8 mouse cellular contexts compared by ENCODE assay signal in the genomic region with DNA sequence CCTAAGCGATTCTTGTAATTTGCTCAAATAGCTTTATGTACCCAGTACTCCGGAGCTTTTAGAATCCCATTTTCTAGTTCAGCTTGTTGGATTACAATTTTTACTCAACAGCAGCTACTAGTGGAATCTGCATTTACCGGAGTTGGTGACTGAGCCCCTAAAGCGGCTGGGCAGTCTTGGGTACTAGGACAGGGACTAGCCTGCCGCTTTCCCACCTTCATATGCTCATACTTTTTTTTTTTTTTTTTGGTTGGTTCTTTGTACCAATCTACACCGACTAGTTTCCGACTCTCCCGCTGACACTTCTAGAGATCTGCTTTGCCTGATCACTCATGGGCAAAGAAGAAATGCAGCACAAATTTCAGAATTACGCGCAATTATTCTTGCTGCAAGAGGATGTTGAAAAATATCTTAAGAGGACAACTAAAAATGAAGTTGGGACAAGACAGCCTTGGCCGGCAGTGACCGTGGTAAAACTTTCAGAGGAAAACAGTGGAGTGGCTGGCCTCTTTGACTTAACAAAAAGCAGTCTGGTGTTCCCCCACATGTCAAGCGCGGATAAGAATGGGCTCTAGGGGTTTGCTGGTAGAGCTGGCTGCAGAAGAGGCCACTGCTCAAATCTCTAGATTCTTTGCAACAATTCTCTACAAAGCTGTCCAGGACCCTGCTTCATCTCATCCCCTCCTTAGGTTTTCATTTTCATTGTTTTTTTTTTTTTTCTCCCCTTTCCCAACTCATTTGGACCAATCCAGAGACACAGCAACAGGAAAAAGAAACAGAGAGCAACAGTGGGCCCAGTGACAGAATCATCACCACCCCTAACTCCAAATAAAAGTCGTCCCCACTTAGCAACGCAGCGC. TPM values are rescaled to one million over a fixed set of nuclear protein-coding genes. Genes with fewer than 3 reads are reported as not detected.
DNase-seq lines count a peak whose midpoint lies in the region; ATAC-seq lines count a peak whose summit lies in the region.

No protein-coding gene starts in this region.

- 25% methylated on average over 17 of the region's 17 CpGs for WGBS in kidney, embryonic 16.5 days
- 31% methylated on average over 17 of the region's 17 CpGs for WGBS in embryonic facial prominence, embryonic 14.5 days
- 12% methylated on average over 17 of the region's 17 CpGs for WGBS in hindbrain, embryonic 10.5 days

- H3K4me1 ChIP-seq in kidney, embryonic 16.5 days (ENCODE audit: insufficient read depth, low read length): peaks cover 43% of the 10 kb centered on the region
- H3K4me1 ChIP-seq in embryonic facial prominence, embryonic 14.5 days (ENCODE audit: control insufficient read depth, insufficient read depth, low read length): peaks cover 13% of the 10 kb centered on the region
- H3K4me1 ChIP-seq in hindbrain, embryonic 10.5 days (replicated peaks): peaks cover 77% of the 10 kb centered on the region

- intact Hi-C loops in left cerebral cortex, postnatal 14 days (cut with DNase I): loop anchor here (10.0 kb wide), 1 partner anchor 1735 kb away; no protein-coding TSS in a partner anchor

- H3K4me2 ChIP-seq in kidney, embryonic 16.5 days (replicated peaks; ENCODE audit: low read depth, low read length): peak overlapping the region; percentile 85
- peak overlapping the region; percentile 90 for H3K4me2 ChIP-seq in embryonic facial prominence, embryonic 14.5 days (ENCODE audit: low read depth, low read length)

- peak overlapping the region; percentile 44 for H3K4me3 ChIP-seq in kidney, embryonic 16.5 days (ENCODE audit: low read length)
- peak overlapping the region; percentile 29 for H3K4me3 ChIP-seq in embryonic facial prominence, embryonic 14.5 days (ENCODE audit: low read depth, low read length)
- H3K4me3 ChIP-seq in hindbrain, embryonic 10.5 days: peak overlapping the region; percentile 82

- H3K9ac ChIP-seq in kidney, embryonic 16.5 days (replicated peaks; ENCODE audit: low read length): peak overlapping the region; percentile 69
- H3K9ac ChIP-seq in embryonic facial prominence, embryonic 14.5 days (ENCODE audit: low read depth, low read length): peak overlapping the region; percentile 98

- peaks cover 3% of the 10 kb centered on the region; the same call in 1 of the 2 replicates for H3K36me3 ChIP-seq in kidney, embryonic 16.5 days (ENCODE audit: insufficient read depth, low read length)
- peaks cover 31% of the 10 kb centered on the region for H3K36me3 ChIP-seq in embryonic facial prominence, embryonic 14.5 days (ENCODE audit: control insufficient read depth, insufficient read depth, low read length)
- H3K36me3 ChIP-seq in hindbrain, embryonic 10.5 days: peaks cover 56% of the 10 kb centered on the region

- DNase-seq in kidney, postnatal 14 days: no peak
- no peak for DNase-seq in embryonic facial prominence, embryonic 14.5 days (ENCODE audit: low spot score)
- DNase-seq in hindbrain, embryonic 10.5 days (ENCODE audit: low spot score): no peak
- peak; percentile 42 for DNase-seq in neural tube, embryonic 10.5 days (ENCODE audit: extremely low spot score, low spot score)
- no peak for DNase-seq in spleen, postnatal 14 days (ENCODE audit: low spot score in 2 of 2)
- no peak for DNase-seq in left cerebral cortex, postnatal 14 days (ENCODE audit: low spot score in 2 of 2)
- no peak for DNase-seq in urinary bladder, postnatal 36 days (ENCODE audit: low spot score in 2 of 2)

- no peaks in the 10 kb centered on the region for H3K9me3 ChIP-seq in kidney, embryonic 16.5 days (ENCODE audit: low read length)
- no peaks in the 10 kb centered on the region for H3K9me3 ChIP-seq in embryonic facial prominence, embryonic 14.5 days (ENCODE audit: control insufficient read depth, low read length)
- H3K9me3 ChIP-seq in hindbrain, embryonic 10.5 days: no peaks in the 10 kb centered on the region

- peaks cover 25% of the 10 kb centered on the region for H3K27me3 ChIP-seq in kidney, embryonic 16.5 days (ENCODE audit: insufficient read depth, low read length)
- H3K27me3 ChIP-seq in embryonic facial prominence, embryonic 14.5 days (replicated peaks; ENCODE audit: control insufficient read depth, insufficient read depth, low read length): peaks cover 44% of the 10 kb centered on the region
- peaks cover 52% of the 10 kb centered on the region for H3K27me3 ChIP-seq in hindbrain, embryonic 10.5 days (ENCODE audit: insufficient read depth, poor library complexity, severe bottlenecking)

- peak overlapping the region; percentile 80 for H3K27ac ChIP-seq in kidney, embryonic 16.5 days (ENCODE audit: low read length)
- peak overlapping the region; percentile 69 for H3K27ac ChIP-seq in embryonic facial prominence, embryonic 14.5 days (replicated peaks; ENCODE audit: low read depth, low read length)
- H3K27ac ChIP-seq in hindbrain, embryonic 10.5 days: peak overlapping the region; percentile 88

- ATAC-seq in kidney, embryonic 16.5 days (ENCODE audit: low FRiP score, low TSS enrichment): no peak
- ATAC-seq in embryonic facial prominence, embryonic 14.5 days (ENCODE audit: low read depth): no peak

RNA-seq across cellular contexts. Expression of a gene that starts 9.0 kb away (rescaled TPM):
- 124 and 127 TPM in 2 replicates for polyA plus RNA-seq in kidney, embryonic 16.5 days (2015; fragmentation: Nextera tagmentation; extraction: Ambion mirVana)
- 46.3 and 51.5 TPM in 2 replicates for polyA plus RNA-seq in embryonic facial prominence, embryonic 14.5 days (2014; fragmentation: Nextera tagmentation; extraction: Ambion mirVana)
- polyA plus RNA-seq in hindbrain, embryonic 10.5 days (2016; fragmentation: Nextera tagmentation; extraction: Ambion mirVana): 92.9 and 123 TPM in 2 replicates
- 1 to 10 TPM; 3.6 to 4.5 TPM for total RNA-seq in left cerebral cortex, postnatal 14 days (2021)

Comparison
In these comparisons a context has a peak if more than half of its experiments do, and no peak if none do; other contexts are left out.
1. H3K4me3 ChIP-seq: peak in every context shown above with its lines; median percentile 82 in hindbrain, embryonic 10.5 days; 44 in kidney, embryonic 16.5 days; 29 in embryonic facial prominence, embryonic 14.5 days.